Mouse (Mus musculus): ENCODE measurements at regions not wholly inside any gene's neighbourhood (a gene's known extent, or its start where the extent isn't known, plus 50 kb on each side); places are given as distances from the start of the nearest gene placed in this dataset.

GRCm38 (mm10) chr16:29877372-29878123 lies 186.6 kb upstream of the Hes1 start:
- TF ChIP-seq CTCF (IDR thresholded peaks at IDR 0.05): no peak
- TF ChIP-seq EP300 (IDR thresholded peaks at IDR 0.05): no peak
